Mouse (Mus musculus): ENCODE measurements around the gene Dbnl. TPM values are rescaled to one million over a fixed set of nuclear protein-coding genes. Genes with fewer than 3 reads are reported as not detected.

Dbnl gene
- polyA plus RNA-seq, 1 experiment from 2014 or later: 145 TPM

DNA sequence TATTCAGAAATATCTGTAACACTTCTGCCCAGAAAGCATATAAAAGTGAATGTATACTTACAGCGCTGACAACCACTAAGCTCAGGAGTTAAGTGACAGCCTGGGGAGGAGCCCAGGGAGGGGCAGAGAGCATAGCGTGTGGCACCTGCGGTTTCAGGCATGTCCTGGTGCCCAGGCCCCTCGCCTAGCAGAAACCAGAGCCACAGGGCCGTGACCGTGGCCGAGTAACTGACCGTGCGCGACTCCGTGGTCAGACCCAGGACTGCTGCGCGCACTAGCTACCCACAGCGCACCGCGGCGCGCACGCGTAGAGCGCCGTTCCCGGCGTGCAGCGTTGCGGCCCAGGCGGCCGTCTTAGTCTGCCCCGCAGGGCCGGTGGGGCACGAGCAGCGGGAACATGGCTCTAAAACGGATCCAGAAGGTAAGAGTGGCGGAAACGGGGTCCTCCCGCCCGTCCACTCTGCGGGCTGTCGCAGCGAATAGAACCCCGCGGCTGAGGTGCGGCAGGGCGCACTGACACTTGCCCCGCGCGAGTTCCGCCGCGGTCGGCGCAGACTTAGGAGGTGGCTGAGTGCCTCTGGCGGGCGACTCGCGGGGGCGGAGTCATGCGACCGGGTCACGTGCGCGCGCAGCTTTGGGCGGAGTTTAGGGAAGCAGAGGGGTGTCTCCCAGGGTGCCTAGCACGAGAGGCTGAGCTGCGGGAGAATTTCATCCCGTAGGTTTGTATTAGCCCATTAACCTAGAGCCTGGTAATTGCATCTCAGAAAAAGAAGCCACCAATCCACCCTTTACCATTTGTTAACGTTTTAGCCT lies 26.3 kb upstream of the Dbnl start, which contains the start of gene Urgcp:
TSS of gene Urgcp (minus strand) at position 557 of the 813 bp plus-strand sequence.
- H3K4me1 ChIP-seq (ENCODE audit: control insufficient read depth, insufficient read depth, low read length): peaks cover 13% of the 10 kb centered on the region; the same call in 1 of the 2 replicates
- peak; percentile 97 for DNase-seq
- H3K4me2 ChIP-seq (ENCODE audit: low read length): peak within 1 kb of the TSS; percentile 73
- H3K27ac ChIP-seq (replicated peaks; ENCODE audit: low read depth, low read length): peak within 1 kb of the TSS; percentile 95
- H3K36me3 ChIP-seq (ENCODE audit: control insufficient read depth, insufficient read depth, low read length): no peaks in the 10 kb centered on the region
- no peaks in the 10 kb centered on the region for H3K9me3 ChIP-seq (ENCODE audit: control insufficient read depth, low read length)
- peak within 1 kb of the TSS; percentile 76 for H3K9ac ChIP-seq (replicated peaks; ENCODE audit: low read length)
- ATAC-seq (ENCODE audit: low FRiP score, low TSS enrichment): peak; percentile 97
- under 1% methylated on average over 68 of the region's 68 CpGs for WGBS
- H3K4me3 ChIP-seq (replicated peaks; ENCODE audit: low read depth, low read length): peak within 1 kb of the TSS; percentile 69
- no peaks in the 10 kb centered on the region for H3K27me3 ChIP-seq (ENCODE audit: control insufficient read depth, insufficient read depth, low read length)

DNA sequence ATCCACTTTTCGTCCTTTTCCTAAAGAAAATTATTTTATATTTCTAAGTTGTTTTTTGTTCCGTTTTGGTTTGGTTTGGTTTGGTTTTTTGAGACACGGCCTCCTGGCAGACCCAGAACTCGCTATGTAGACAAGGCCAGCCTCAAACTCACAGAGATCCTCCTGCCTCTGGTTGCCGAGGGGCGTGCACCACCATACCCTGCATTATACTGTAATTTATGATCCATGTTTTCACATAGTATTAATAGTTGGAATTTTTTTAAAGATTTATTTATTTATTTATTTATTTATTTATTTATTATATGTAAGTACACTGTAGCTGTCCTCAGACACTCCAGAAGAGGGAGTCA lies 25.7 kb upstream of the Dbnl start:
- H3K27ac ChIP-seq (replicated peaks; ENCODE audit: low read depth, low read length): peak overlapping the region; percentile 95
- peak; percentile 48; the same call in 1 of the 2 replicates for ATAC-seq (ENCODE audit: low FRiP score, low TSS enrichment)
- whole genome bisulfite sequencing: 19% methylated on average over 6 of the region's 6 CpGs
- H3K36me3 ChIP-seq (ENCODE audit: control insufficient read depth, insufficient read depth, low read length): no peaks in the 10 kb centered on the region
- H3K4me2 ChIP-seq (ENCODE audit: low read length): peak overlapping the region; percentile 73
- H3K9me3 ChIP-seq (ENCODE audit: control insufficient read depth, low read length): no peaks in the 10 kb centered on the region
- peak overlapping the region; percentile 76 for H3K9ac ChIP-seq (replicated peaks; ENCODE audit: low read length)
- peak overlapping the region; percentile 69 for H3K4me3 ChIP-seq (replicated peaks; ENCODE audit: low read depth, low read length)
- DNase-seq: no peak
- no peaks in the 10 kb centered on the region for H3K27me3 ChIP-seq (ENCODE audit: control insufficient read depth, insufficient read depth, low read length)
- H3K4me1 ChIP-seq (ENCODE audit: control insufficient read depth, insufficient read depth, low read length): peaks cover 13% of the 10 kb centered on the region; the same call in 1 of the 2 replicates

DNA sequence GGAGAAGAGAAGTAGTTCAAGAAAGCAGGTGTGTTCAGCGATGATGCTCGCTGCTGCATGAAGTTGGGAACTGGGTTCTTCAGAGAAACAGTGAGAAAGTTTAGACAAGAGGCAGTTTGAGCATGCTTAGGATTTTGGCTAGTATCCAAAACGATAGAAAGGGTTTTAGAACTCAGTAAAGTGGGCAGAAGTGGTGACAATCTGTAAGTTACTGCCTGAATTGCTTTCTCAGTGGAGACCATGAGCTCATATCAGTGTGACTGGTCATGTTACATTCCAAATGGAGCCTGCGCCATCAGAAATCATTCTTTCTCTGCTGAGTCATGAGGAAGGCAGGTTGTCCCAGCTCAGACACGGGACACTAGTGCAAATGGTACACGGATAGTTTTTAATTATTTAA lies 22.3 kb upstream of the Dbnl start:
- Histone ChIP-seq H3K4me3 (replicated peaks; ENCODE audit: low read depth, low read length) (no peak overlapping the region), H3K4me2 (ENCODE audit: low read length) (no peak overlapping the region), H3K9ac (replicated peaks; ENCODE audit: low read length) (no peak overlapping the region), H3K36me3 (ENCODE audit: control insufficient read depth, insufficient read depth, low read length) (0 out of 2 replicates have a peak, but pooled peaks cover 9% of the 10 kb centered on the region), H3K4me1 (ENCODE audit: control insufficient read depth, insufficient read depth, low read length) (peaks cover 6% of the 10 kb centered on the region; the same call in 1 of the 2 replicates), H3K27me3 (ENCODE audit: control insufficient read depth, insufficient read depth, low read length) (no peaks in the 10 kb centered on the region), H3K9me3 (ENCODE audit: control insufficient read depth, low read length) (no peaks in the 10 kb centered on the region), H3K27ac (replicated peaks; ENCODE audit: low read depth, low read length) (no peak overlapping the region)
- ATAC-seq (ENCODE audit: low FRiP score, low TSS enrichment): no peak
- 88% methylated on average over 6 of the region's 6 CpGs for WGBS
- DNase-seq: no peak

DNA sequence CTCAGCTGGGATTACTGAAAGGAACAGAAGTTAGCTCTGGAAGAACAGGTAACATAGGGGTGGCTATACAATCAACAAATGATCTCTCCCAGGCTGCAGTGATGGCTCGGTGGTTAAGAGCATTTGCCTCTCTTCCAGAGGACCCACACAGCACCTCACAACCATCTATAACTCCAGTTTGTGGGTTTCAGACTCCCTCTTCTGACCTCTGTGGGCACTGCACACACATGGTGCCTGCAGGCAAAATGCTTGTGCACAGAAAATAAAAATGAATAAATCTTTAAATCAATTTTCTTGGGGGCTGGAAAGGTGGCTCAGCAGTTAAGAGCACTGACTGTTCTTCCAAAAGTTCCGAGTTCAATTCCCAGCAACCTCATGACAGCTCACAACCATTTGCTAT lies 9.8 kb upstream of the Dbnl start:
- no peak for ATAC-seq (ENCODE audit: low FRiP score, low TSS enrichment)
- no peak overlapping the region for H3K9ac ChIP-seq (replicated peaks; ENCODE audit: low read length)
- no peaks in the 10 kb centered on the region for H3K4me1 ChIP-seq (ENCODE audit: control insufficient read depth, insufficient read depth, low read length)
- 75% methylated on average over 2 of the region's 2 CpGs for WGBS
- no peak for DNase-seq
- no peak overlapping the region for H3K27ac ChIP-seq (replicated peaks; ENCODE audit: low read depth, low read length)
- H3K9me3 ChIP-seq (ENCODE audit: control insufficient read depth, low read length): no peaks in the 10 kb centered on the region
- no peak overlapping the region for H3K4me2 ChIP-seq (ENCODE audit: low read length)
- H3K36me3 ChIP-seq (ENCODE audit: control insufficient read depth, insufficient read depth, low read length): no peaks in the 10 kb centered on the region; the same call in 1 of the 2 replicates
- H3K27me3 ChIP-seq (ENCODE audit: control insufficient read depth, insufficient read depth, low read length): no peaks in the 10 kb centered on the region
- H3K4me3 ChIP-seq (replicated peaks; ENCODE audit: low read depth, low read length): no peak overlapping the region

DNA sequence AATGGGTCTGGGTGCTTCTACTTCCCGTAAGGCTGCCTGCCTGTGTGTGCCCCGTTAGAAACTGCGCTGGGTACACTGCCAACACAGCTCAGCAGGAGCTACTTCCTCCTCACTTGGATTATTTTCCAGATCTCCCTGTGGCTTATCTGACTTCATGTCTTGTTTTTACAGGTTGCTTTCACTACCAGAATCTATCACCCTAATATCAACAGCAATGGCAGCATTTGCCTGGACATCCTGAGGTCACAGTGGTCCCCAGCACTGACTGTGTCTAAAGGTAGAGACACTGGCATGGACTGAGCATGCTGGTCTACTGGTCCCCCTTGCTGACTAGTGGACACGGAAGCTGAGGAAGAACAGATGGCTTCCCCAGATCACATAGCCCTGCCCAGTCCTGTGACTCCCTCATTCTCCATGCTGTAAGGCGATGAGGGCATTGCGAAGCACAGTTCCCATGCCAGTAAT lies 8.2 kb upstream of the Dbnl start:
- WGBS: 95% methylated on average over 6 of the region's 6 CpGs
- no peak overlapping the region for H3K9ac ChIP-seq (replicated peaks; ENCODE audit: low read length)
- H3K36me3 ChIP-seq (ENCODE audit: control insufficient read depth, insufficient read depth, low read length): no peaks in the 10 kb centered on the region; the same call in 1 of the 2 replicates
- no peak overlapping the region for H3K4me2 ChIP-seq (ENCODE audit: low read length)
- H3K4me1 ChIP-seq (ENCODE audit: control insufficient read depth, insufficient read depth, low read length): no peaks in the 10 kb centered on the region
- DNase-seq (no peak), ATAC-seq (ENCODE audit: low FRiP score, low TSS enrichment) (no peak)
- no peak overlapping the region for H3K27ac ChIP-seq (replicated peaks; ENCODE audit: low read depth, low read length)
- H3K27me3 ChIP-seq (ENCODE audit: control insufficient read depth, insufficient read depth, low read length): no peaks in the 10 kb centered on the region
- H3K9me3 ChIP-seq (ENCODE audit: control insufficient read depth, low read length): no peaks in the 10 kb centered on the region
- H3K4me3 ChIP-seq (replicated peaks; ENCODE audit: low read depth, low read length): no peak overlapping the region

DNA sequence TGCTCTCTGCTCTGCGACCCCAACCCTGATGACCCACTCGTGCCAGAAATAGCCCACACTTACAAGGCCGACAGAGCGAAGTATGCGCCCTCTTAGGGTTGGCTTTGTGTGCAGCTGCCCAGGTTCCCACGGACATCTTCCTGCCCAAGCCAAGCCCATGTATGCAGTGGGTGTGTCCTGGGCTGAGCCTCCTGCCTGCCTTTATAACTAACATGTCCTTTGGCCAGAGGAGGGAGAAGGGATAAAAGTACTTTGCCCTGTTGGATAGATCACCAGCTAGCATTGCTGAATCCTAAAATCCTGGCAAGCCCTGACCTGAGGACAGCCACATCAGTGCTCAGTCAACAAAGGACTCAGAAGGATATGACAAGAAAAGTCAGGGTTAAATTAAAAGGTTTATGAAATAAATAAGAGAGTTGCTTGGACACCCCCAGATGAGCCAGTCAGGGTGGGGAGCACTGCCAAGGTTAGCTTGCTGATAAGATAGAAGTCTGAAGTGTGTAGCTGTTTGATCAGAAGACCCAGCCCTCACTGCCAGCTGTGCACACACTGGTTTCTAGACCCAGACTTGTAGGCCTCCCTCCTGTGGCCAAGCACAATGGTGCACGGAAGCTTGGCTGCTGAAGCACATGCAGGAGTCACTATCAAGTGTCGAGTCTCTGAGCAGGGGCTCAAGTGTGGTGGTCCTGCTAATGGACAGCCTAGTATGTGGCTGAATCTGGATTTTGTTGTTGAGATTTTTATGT lies 5.9 kb upstream of the Dbnl start:
- WGBS: 72% methylated on average over 8 of the region's 8 CpGs

DNA sequence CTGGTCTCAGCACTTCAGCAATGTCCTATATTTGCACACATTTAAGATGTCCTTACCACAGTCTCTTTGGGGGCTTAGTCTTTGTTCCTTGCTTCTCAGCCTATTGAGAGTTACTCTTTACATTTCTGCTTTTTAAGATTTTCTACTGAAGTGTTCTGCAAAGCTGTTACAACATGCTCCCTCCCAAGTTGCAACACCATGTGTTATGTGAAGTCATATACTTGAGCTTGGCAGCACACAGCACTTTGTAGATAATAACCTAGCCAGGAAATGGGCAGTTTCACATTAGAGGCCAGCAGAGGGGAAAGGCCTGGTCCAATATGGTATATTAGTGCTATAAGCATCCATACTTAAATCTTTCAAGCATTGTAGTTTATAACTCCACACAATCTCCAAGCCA lies 2.6 kb upstream of the Dbnl start:
- Histone ChIP-seq H3K27me3 (ENCODE audit: control insufficient read depth, insufficient read depth, low read length) (no peaks in the 10 kb centered on the region), H3K4me3 (replicated peaks; ENCODE audit: low read depth, low read length) (no peak overlapping the region), H3K4me1 (ENCODE audit: control insufficient read depth, insufficient read depth, low read length) (peaks cover 19% of the 10 kb centered on the region), H3K9me3 (ENCODE audit: control insufficient read depth, low read length) (no peaks in the 10 kb centered on the region), H3K27ac (replicated peaks; ENCODE audit: low read depth, low read length) (no peak overlapping the region), H3K36me3 (ENCODE audit: control insufficient read depth, insufficient read depth, low read length) (peaks cover 3% of the 10 kb centered on the region; the same call in 1 of the 2 replicates), H3K9ac (replicated peaks; ENCODE audit: low read length) (no peak overlapping the region), H3K4me2 (ENCODE audit: low read length) (no peak overlapping the region)
- no peak for DNase-seq
- no peak for ATAC-seq (ENCODE audit: low FRiP score, low TSS enrichment)

More for the DNA sequence above, 5.9 kb upstream of the Dbnl start:
- Histone ChIP-seq H3K4me2 (ENCODE audit: low read length) (no peak overlapping the region), H3K36me3 (ENCODE audit: control insufficient read depth, insufficient read depth, low read length) (no peaks in the 10 kb centered on the region; the same call in 1 of the 2 replicates), H3K4me3 (replicated peaks; ENCODE audit: low read depth, low read length) (no peak overlapping the region), H3K4me1 (ENCODE audit: control insufficient read depth, insufficient read depth, low read length) (peaks cover 4% of the 10 kb centered on the region), H3K27ac (replicated peaks; ENCODE audit: low read depth, low read length) (no peak overlapping the region), H3K27me3 (ENCODE audit: control insufficient read depth, insufficient read depth, low read length) (no peaks in the 10 kb centered on the region), H3K9ac (replicated peaks; ENCODE audit: low read length) (no peak overlapping the region), H3K9me3 (ENCODE audit: control insufficient read depth, low read length) (no peaks in the 10 kb centered on the region)
- DNase-seq (no peak), ATAC-seq (ENCODE audit: low FRiP score, low TSS enrichment) (no peak)

DNA sequence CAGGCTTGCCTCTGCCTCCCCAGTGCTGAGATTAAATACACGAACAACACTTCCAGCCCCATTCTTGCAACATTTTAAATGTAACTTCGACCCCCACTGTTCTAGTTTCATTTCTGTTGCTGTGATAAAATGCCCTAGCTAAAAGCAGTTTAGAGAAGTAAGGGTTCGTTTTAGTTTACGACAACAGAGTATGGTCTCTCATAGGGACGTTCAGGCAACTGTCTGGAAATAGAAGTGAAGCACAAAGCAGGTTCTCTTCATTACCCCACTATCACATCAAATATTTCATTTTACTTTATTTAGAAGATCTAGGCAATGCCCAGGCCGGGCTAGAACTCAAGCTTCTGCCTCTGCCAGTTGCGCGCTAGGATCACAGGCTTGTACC lies 625 bp upstream of the Dbnl start:
- peak overlapping the region; percentile 87 for H3K4me3 ChIP-seq (replicated peaks; ENCODE audit: low read depth, low read length)
- peaks cover 19% of the 10 kb centered on the region for H3K4me1 ChIP-seq (ENCODE audit: control insufficient read depth, insufficient read depth, low read length)
- DNase-seq (no peak), ATAC-seq (ENCODE audit: low FRiP score, low TSS enrichment) (no peak)
- H3K36me3 ChIP-seq (ENCODE audit: control insufficient read depth, insufficient read depth, low read length): peaks cover 18% of the 10 kb centered on the region
- H3K27me3 ChIP-seq (ENCODE audit: control insufficient read depth, insufficient read depth, low read length): no peaks in the 10 kb centered on the region
- H3K9me3 ChIP-seq (ENCODE audit: control insufficient read depth, low read length): no peaks in the 10 kb centered on the region
- 40% methylated on average over 8 of the region's 8 CpGs for WGBS
- peak overlapping the region; percentile 69 for H3K4me2 ChIP-seq (ENCODE audit: low read length)
- peak overlapping the region; percentile 93 for H3K27ac ChIP-seq (replicated peaks; ENCODE audit: low read depth, low read length)
- H3K9ac ChIP-seq (replicated peaks; ENCODE audit: low read length): peak overlapping the region; percentile 90
